Mouse (Mus musculus): ENCODE measurements around the gene Gm11639. TPM values are rescaled to one million over a fixed set of nuclear protein-coding genes. Genes with fewer than 3 reads are reported as not detected.

The Gm11639 gene
- polyA plus RNA-seq, 1 experiment from 2014 or later: not detected

- WGBS: 91% methylated on average over 6 of the region's 6 CpGs
- Histone ChIP-seq H3K9me3 (ENCODE audit: control insufficient read depth) (no peaks in the 10 kb centered on the region), H3K27ac (ENCODE audit: low read depth, low read length) (no peak overlapping the region), H3K36me3 (ENCODE audit: control insufficient read depth, insufficient read depth) (0 out of 2 replicates have a peak, but pooled peaks cover 7% of the 10 kb centered on the region), H3K27me3 (replicated peaks; ENCODE audit: control insufficient read depth, insufficient read depth, low read length) (no peaks in the 10 kb centered on the region), H3K4me1 (replicated peaks; ENCODE audit: control insufficient read depth, insufficient read depth, low read length) (no peaks in the 10 kb centered on the region), H3K4me3 (ENCODE audit: low read depth, low read length) (no peak overlapping the region), H3K4me2 (replicated peaks; ENCODE audit: low read depth) (no peak overlapping the region), H3K9ac (ENCODE audit: low read depth, low read length) (no peak overlapping the region)
- ATAC-seq: no peak
- no peak for TF ChIP-seq CTCF (IDR thresholded peaks at IDR 0.05; ENCODE audit: low read depth)
These were observed 40.1 kb upstream of the Gm11639 start for GRCm38 (mm10) chr11:104645402-104645801.

GRCm38 (mm10) chr11:104646173-104646572, 39.3 kb upstream of the Gm11639 start:
- TF ChIP-seq CTCF (IDR thresholded peaks at IDR 0.05; ENCODE audit: low read depth): no peak
- Histone ChIP-seq H3K36me3 (ENCODE audit: control insufficient read depth, insufficient read depth) (0 out of 2 replicates have a peak, but pooled peaks cover 7% of the 10 kb centered on the region), H3K27ac (ENCODE audit: low read depth, low read length) (no peak overlapping the region), H3K4me1 (replicated peaks; ENCODE audit: control insufficient read depth, insufficient read depth, low read length) (no peaks in the 10 kb centered on the region), H3K4me2 (replicated peaks; ENCODE audit: low read depth) (no peak overlapping the region), H3K4me3 (ENCODE audit: low read depth, low read length) (no peak overlapping the region), H3K9ac (ENCODE audit: low read depth, low read length) (no peak overlapping the region), H3K9me3 (ENCODE audit: control insufficient read depth) (no peaks in the 10 kb centered on the region), H3K27me3 (replicated peaks; ENCODE audit: control insufficient read depth, insufficient read depth, low read length) (no peaks in the 10 kb centered on the region)
- no peak for ATAC-seq
- WGBS: 64% methylated on average over 4 of the region's 4 CpGs

DNA sequence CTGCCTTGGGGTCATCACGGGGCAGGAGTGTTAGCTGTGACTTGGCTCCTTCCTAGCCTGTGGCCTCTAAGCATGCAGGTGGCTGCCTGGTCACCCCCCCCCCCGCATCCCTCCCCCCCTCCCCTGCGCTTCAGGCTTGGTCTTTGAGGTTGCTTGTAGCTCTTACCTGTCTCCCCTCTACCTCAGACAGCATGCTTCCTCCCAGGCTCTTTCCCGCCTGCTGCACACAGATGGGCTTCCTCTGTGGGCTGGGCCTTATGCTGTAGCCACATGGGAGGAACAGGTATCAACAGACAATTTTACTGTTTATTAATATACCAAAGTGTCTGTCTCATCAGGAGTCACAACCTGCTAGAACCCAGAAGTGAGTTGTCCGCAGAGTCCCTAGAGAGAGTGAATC, 38.9 kb upstream of the Gm11639 start:
- Histone ChIP-seq H3K4me2 (replicated peaks; ENCODE audit: low read depth) (no peak overlapping the region), H3K9me3 (ENCODE audit: control insufficient read depth) (no peaks in the 10 kb centered on the region), H3K36me3 (ENCODE audit: control insufficient read depth, insufficient read depth) (0 out of 2 replicates have a peak, but pooled peaks cover 7% of the 10 kb centered on the region), H3K4me3 (ENCODE audit: low read depth, low read length) (no peak overlapping the region), H3K27me3 (replicated peaks; ENCODE audit: control insufficient read depth, insufficient read depth, low read length) (no peaks in the 10 kb centered on the region), H3K9ac (ENCODE audit: low read depth, low read length) (no peak overlapping the region), H3K27ac (ENCODE audit: low read depth, low read length) (no peak overlapping the region), H3K4me1 (replicated peaks; ENCODE audit: control insufficient read depth, insufficient read depth, low read length) (no peaks in the 10 kb centered on the region)
- 77% methylated on average over 5 of the region's 5 CpGs for WGBS
- no peak for ATAC-seq
- TF ChIP-seq CTCF (IDR thresholded peaks at IDR 0.05; ENCODE audit: low read depth): no peak

GRCm38 (mm10) chr11:104647188-104647867, 38.2 kb upstream of the Gm11639 start:
- H3K4me3 ChIP-seq (ENCODE audit: low read depth, low read length): no peak overlapping the region
- 79% methylated on average over 8 of the region's 8 CpGs for WGBS
- ATAC-seq: no peak
- no peak overlapping the region for H3K27ac ChIP-seq (ENCODE audit: low read depth, low read length)
- H3K4me2 ChIP-seq (replicated peaks; ENCODE audit: low read depth): no peak overlapping the region
- no peak for TF ChIP-seq CTCF (IDR thresholded peaks at IDR 0.05; ENCODE audit: low read depth)
- 0 out of 2 replicates have a peak, but pooled peaks cover 7% of the 10 kb centered on the region for H3K36me3 ChIP-seq (ENCODE audit: control insufficient read depth, insufficient read depth)
- no peak overlapping the region for H3K9ac ChIP-seq (ENCODE audit: low read depth, low read length)
- no peaks in the 10 kb centered on the region for H3K9me3 ChIP-seq (ENCODE audit: control insufficient read depth)
- H3K27me3 ChIP-seq (replicated peaks; ENCODE audit: control insufficient read depth, insufficient read depth, low read length): no peaks in the 10 kb centered on the region
- H3K4me1 ChIP-seq (replicated peaks; ENCODE audit: control insufficient read depth, insufficient read depth, low read length): no peaks in the 10 kb centered on the region

DNA sequence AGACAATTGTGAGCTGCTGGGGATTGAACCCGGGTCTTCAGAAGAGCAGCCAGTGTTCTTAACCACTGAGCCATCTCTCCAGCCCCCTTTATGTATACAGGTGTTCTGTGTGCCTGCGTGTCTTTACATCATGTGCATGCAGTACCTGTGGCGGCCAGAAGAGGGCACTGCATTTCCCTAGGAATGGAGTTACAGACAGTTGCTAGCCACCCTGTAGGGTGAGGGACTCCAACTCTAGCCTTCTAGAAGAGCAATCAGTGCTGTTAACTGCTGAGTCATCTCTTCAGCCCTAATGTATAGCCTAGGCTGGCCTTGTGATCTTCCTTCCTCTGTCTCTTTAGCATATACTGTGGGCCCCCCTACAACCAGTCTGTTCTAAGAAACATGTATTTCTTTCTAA, 36.9 kb upstream of the Gm11639 start:
- no peak for ATAC-seq
- Histone ChIP-seq H3K36me3 (ENCODE audit: control insufficient read depth, insufficient read depth) (0 out of 2 replicates have a peak, but pooled peaks cover 7% of the 10 kb centered on the region), H3K9me3 (ENCODE audit: control insufficient read depth) (no peaks in the 10 kb centered on the region), H3K4me1 (replicated peaks; ENCODE audit: control insufficient read depth, insufficient read depth, low read length) (no peaks in the 10 kb centered on the region), H3K27ac (ENCODE audit: low read depth, low read length) (no peak overlapping the region), H3K4me3 (ENCODE audit: low read depth, low read length) (no peak overlapping the region), H3K9ac (ENCODE audit: low read depth, low read length) (no peak overlapping the region), H3K4me2 (replicated peaks; ENCODE audit: low read depth) (no peak overlapping the region), H3K27me3 (replicated peaks; ENCODE audit: control insufficient read depth, insufficient read depth, low read length) (no peaks in the 10 kb centered on the region)
- 54% methylated on average over 3 of the region's 3 CpGs for WGBS
- TF ChIP-seq CTCF (IDR thresholded peaks at IDR 0.05; ENCODE audit: low read depth): peak; percentile 74

GRCm38 (mm10) chr11:104660599-104660998, 24.9 kb upstream of the Gm11639 start:
- ATAC-seq: no peak
- 88% methylated on average over 4 of the region's 4 CpGs for WGBS

More at GRCm38 (mm10) chr11:104660599-104660998, 24.9 kb upstream of the Gm11639 start:
- Histone ChIP-seq H3K9ac (ENCODE audit: low read depth, low read length) (no peak overlapping the region), H3K36me3 (ENCODE audit: control insufficient read depth, insufficient read depth) (peaks cover 5% of the 10 kb centered on the region; the same call in 1 of the 2 replicates), H3K27ac (ENCODE audit: low read depth, low read length) (no peak overlapping the region), H3K27me3 (replicated peaks; ENCODE audit: control insufficient read depth, insufficient read depth, low read length) (no peaks in the 10 kb centered on the region), H3K4me3 (ENCODE audit: low read depth, low read length) (no peak overlapping the region), H3K4me1 (replicated peaks; ENCODE audit: control insufficient read depth, insufficient read depth, low read length) (no peaks in the 10 kb centered on the region), H3K4me2 (replicated peaks; ENCODE audit: low read depth) (no peak overlapping the region), H3K9me3 (ENCODE audit: control insufficient read depth) (no peaks in the 10 kb centered on the region)
- peak; percentile 33; the same call in 1 of the 2 replicates for TF ChIP-seq CTCF (IDR thresholded peaks at IDR 0.05; ENCODE audit: low read depth)

Data from intestine, postnatal 0 days (tissue).